Mouse (Mus musculus) neural tube, embryonic 15.5 days (tissue): ENCODE results near the gene Gmds. TPM values are rescaled to one million over a fixed set of nuclear protein-coding genes. Genes with fewer than 3 reads are reported as not detected.
A peak's percentile ranks its signal among the peaks of the same experiment; 100 is the strongest.

Experiments used
- ATAC-seq: fragments of 200-750 bp; cut with Nextera tagmentation; 2 replicates; pipeline ENCODE4 v1.8.0; 2017; ENCODE audit warnings: mild to moderate bottlenecking, moderate TSS enrichment, moderate library complexity; ENCODE audit not compliant: low FRiP score
- H3K27ac ChIP-seq: fragments of 300-500 bp; sonication (generic); replicated peaks from 2 replicates; pipeline ENCODE4 v1.5.1; 2015; ENCODE audit warnings: mild to moderate bottlenecking, inconsistent platforms
- H3K27me3 ChIP-seq: fragments of 300-500 bp; sonication (generic); replicated peaks from 2 replicates; pipeline ENCODE4 v1.6.1; 2015; ENCODE audit warnings: inconsistent platforms
- H3K36me3 ChIP-seq: fragments of 300-500 bp; sonication (generic); 2 replicates; pipeline ENCODE4 v1.6.1; 2015; ENCODE audit warnings: inconsistent platforms
- H3K4me1 ChIP-seq: fragments of 300-500 bp; sonication (generic); 2 replicates; pipeline ENCODE4 v1.6.1; 2015; ENCODE audit warnings: inconsistent platforms
- H3K4me2 ChIP-seq: fragments of 300-500 bp; sonication (generic); 2 replicates; pipeline ENCODE4 v1.6.1; 2015; ENCODE audit warnings: inconsistent platforms, mild to moderate bottlenecking, moderate library complexity
- H3K4me3 ChIP-seq: fragments of 300-500 bp; sonication (generic); replicated peaks from 2 replicates; pipeline ENCODE4 v1.5.1; 2015; ENCODE audit warnings: mild to moderate bottlenecking, inconsistent platforms
- H3K9ac ChIP-seq: fragments of 300-500 bp; sonication (generic); replicated peaks from 2 replicates; pipeline ENCODE4 v1.6.1; 2015; ENCODE audit warnings: mild to moderate bottlenecking, inconsistent platforms
- H3K9me3 ChIP-seq: fragments of 300-500 bp; sonication (generic); replicated peaks from 2 replicates; pipeline ENCODE4 v1.6.1; 2016; ENCODE audit warnings: inconsistent platforms
- whole genome bisulfite sequencing: fragments of 180-500 bp; shearing (Covaris S2); methylation state at CpG from one replicate; pipeline ENCODE4 v1.1.7; 2015; ENCODE audit warnings: mixed read lengths; 5-methylcytosine and 5-hydroxymethylcytosine counted together
- polyA plus RNA-seq: library from polyadenylated mRNA; unstranded; fragments of >200 nt; fragmentation: Nextera tagmentation; extraction: Ambion mirVana; gene quantifications from 2 replicates; pipeline ENCODE4 v1.2.1, GENCODE M21; 2015

Gene Gmds
- polyA plus RNA-seq, 1 experiment from 2014 or later, result 39.3 TPM

DNA sequence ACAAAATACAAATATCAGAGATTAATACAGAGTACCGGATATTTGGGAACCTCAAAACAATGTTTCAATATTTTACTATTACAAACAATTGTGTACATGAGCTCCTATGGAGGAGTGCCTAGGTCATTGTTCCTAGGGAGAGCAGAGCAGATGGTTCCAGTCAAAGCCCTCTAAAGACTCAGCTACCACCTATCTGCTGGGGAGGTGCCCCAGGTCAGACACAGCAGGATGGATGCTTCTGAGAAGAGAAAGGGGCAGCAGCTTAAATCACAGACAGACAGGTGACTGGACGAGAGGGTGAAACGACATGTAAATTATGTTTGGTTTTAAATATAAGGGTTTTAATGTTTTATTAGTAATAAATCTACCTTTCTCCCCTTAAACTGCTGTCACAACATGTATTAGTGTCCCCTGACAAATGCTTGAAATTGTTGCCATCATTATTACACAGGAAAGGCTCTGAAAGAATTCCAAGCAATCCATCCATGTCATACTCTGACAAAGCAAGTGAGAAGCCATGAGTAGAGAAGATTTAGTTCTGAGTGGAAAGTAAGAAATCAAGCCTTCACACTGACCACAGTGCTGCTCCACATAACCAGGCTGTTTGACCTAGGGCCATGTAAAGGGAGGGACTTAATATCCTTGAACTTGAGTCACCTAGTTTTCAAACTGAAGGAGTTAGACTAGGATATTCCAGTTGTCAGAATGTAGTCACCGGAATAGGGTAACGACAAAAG lies 131.2 kb downstream of the Gmds start:
- Histone ChIP-seq H3K4me2 (no peak overlapping the region), H3K4me1 (no peaks in the 10 kb centered on the region), H3K27ac (no peak overlapping the region), H3K9ac (no peak overlapping the region), H3K36me3 (no peaks in the 10 kb centered on the region), H3K27me3 (no peaks in the 10 kb centered on the region), H3K4me3 (no peak overlapping the region), H3K9me3 (no peaks in the 10 kb centered on the region)
- no peak for ATAC-seq
- 62% methylated on average over 5 of the region's 5 CpGs for WGBS

DNA sequence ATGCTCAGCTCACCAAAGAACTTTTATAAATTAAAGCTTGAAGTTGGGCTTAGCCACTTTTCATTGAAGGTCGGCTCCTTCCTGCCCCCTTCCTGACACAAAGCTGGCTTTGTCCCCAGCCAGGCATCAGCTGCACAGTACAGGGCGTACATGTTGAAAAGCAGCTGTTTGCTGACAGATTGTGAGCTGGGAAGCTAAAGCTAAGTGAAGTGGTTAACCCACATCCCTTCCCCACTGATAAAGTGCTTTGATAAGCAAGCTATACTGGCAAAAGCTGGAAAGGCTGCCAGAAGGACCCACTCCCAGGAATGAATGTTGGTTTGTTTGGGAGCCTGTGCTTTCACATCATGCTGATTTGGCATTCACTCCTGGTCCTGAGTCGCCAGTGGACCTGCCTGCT lies 158.6 kb downstream of the Gmds start:
- no peaks in the 10 kb centered on the region for H3K36me3 ChIP-seq
- H3K4me2 ChIP-seq, result no peak overlapping the region
- no peak overlapping the region for H3K27ac ChIP-seq
- H3K4me1 ChIP-seq, result peaks cover 2% of the 10 kb centered on the region; the same call in 1 of the 2 replicates
- H3K9ac ChIP-seq, result no peak overlapping the region
- no peak; the same call in 1 of the 2 replicates for ATAC-seq
- H3K4me3 ChIP-seq, result no peak overlapping the region
- WGBS, result 17% methylated on average over 3 of the region's 3 CpGs
- H3K9me3 ChIP-seq, result no peaks in the 10 kb centered on the region
- no peaks in the 10 kb centered on the region for H3K27me3 ChIP-seq

DNA sequence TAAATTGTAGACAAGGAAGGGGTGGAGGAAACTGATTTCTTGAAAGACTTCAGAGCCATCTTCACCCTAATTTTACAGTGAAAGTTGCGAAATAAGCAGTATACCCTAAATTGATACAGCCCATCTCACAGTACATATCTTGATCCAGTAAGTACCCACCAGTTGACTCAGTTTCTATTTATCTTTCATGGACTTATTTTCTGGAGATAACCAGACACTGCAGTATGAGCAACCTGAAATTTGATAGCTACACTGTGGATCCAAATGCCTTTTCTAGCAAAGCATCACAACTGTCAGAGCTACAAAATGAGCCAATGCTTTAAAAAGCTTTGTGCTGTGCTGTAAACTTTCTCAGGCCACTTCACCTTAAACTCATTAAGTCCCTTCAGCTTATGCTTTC lies 159.9 kb downstream of the Gmds start:
- H3K27me3 ChIP-seq, result no peaks in the 10 kb centered on the region
- no peak overlapping the region for H3K4me2 ChIP-seq
- no peaks in the 10 kb centered on the region for H3K36me3 ChIP-seq
- no peak overlapping the region for H3K27ac ChIP-seq
- H3K4me1 ChIP-seq, result peaks cover 2% of the 10 kb centered on the region; the same call in 1 of the 2 replicates
- 95% methylated on average over 1 of the region's 1 CpGs for WGBS
- no peaks in the 10 kb centered on the region for H3K9me3 ChIP-seq
- H3K4me3 ChIP-seq, result no peak overlapping the region
- ATAC-seq, result no peak
- H3K9ac ChIP-seq, result no peak overlapping the region

GRCm38 (mm10) chr13:32177852-32178453 lies 160.6 kb downstream of the Gmds start:
- 64% methylated on average over 2 of the region's 2 CpGs for WGBS
- Histone ChIP-seq H3K9ac (no peak overlapping the region), H3K27ac (no peak overlapping the region), H3K9me3 (no peaks in the 10 kb centered on the region), H3K4me3 (no peak overlapping the region), H3K36me3 (no peaks in the 10 kb centered on the region), H3K27me3 (no peaks in the 10 kb centered on the region), H3K4me2 (no peak overlapping the region), H3K4me1 (peaks cover 2% of the 10 kb centered on the region; the same call in 1 of the 2 replicates)
- ATAC-seq, result no peak

DNA sequence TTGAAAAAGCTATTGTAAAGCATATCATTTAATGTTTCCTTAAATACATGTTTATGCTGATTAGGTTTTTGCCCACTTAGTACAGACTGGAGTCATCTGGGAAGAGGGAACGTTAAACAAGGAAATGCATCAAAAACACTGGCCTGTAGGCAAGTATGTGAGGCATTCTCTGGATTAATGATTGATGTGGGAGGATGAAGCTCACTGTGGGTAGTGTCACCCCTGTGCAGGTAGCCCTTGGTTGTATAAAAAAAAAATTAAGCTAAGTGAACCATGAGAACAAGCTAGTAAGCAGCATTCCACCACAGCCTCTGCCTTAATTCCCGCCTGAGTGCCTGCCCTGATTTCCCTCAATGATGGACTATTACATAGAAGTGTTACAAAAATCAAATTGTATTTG lies 163.5 kb downstream of the Gmds start:
- Histone ChIP-seq H3K4me3 (no peak overlapping the region), H3K9me3 (no peaks in the 10 kb centered on the region), H3K27ac (no peak overlapping the region), H3K27me3 (no peaks in the 10 kb centered on the region), H3K4me2 (no peak overlapping the region), H3K9ac (no peak overlapping the region), H3K36me3 (no peaks in the 10 kb centered on the region), H3K4me1 (peaks cover 2% of the 10 kb centered on the region; the same call in 1 of the 2 replicates)
- no peak for ATAC-seq
- 87% methylated on average over 2 of the region's 2 CpGs for WGBS

- WGBS, result 5% methylated on average over 5 of the region's 5 CpGs
Measured at GRCm38 (mm10) chr13:32169173-32169572, 169.4 kb downstream of the Gmds start.

DNA sequence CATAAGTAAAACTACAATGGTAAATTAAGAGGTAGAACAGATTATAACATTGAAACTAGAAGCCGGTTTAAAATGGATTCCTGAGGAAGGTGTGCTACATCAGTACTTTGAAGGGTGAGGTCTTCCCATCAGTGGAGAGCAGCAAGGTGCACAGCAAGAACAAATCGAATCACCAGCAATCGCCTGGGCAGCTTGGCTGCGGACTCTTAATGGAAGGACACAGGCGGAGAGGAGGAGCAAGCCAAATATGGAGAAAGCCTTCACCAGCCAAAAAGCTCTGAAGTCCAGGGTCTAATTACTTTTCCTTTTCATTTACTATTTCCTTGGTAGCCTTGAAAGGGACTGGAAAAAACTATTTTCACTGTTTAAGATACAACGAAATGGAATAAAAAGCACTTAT lies 170.7 kb downstream of the Gmds start:
- ATAC-seq, result no peak
- no peaks in the 10 kb centered on the region for H3K9me3 ChIP-seq
- H3K36me3 ChIP-seq, result no peaks in the 10 kb centered on the region
- no peak overlapping the region for H3K4me3 ChIP-seq
- H3K9ac ChIP-seq, result no peak overlapping the region
- H3K4me2 ChIP-seq, result no peak overlapping the region
- H3K27me3 ChIP-seq, result no peaks in the 10 kb centered on the region
- H3K4me1 ChIP-seq, result peaks cover 4% of the 10 kb centered on the region; the same call in 1 of the 2 replicates
- H3K27ac ChIP-seq, result no peak overlapping the region
- WGBS, result 86% methylated on average over 6 of the region's 6 CpGs

More at GRCm38 (mm10) chr13:32169173-32169572, 169.4 kb downstream of the Gmds start:
- H3K4me2 ChIP-seq, result no peak overlapping the region
- no peak overlapping the region for H3K4me3 ChIP-seq
- H3K9ac ChIP-seq, result no peak overlapping the region
- H3K4me1 ChIP-seq, result peaks cover 4% of the 10 kb centered on the region; the same call in 1 of the 2 replicates
- ATAC-seq, result peak; percentile 85
- no peak overlapping the region for H3K27ac ChIP-seq
- H3K36me3 ChIP-seq, result no peaks in the 10 kb centered on the region
- H3K27me3 ChIP-seq, result no peaks in the 10 kb centered on the region
- H3K9me3 ChIP-seq, result no peaks in the 10 kb centered on the region

- WGBS, result 30% methylated on average over 2 of the region's 2 CpGs
- Histone ChIP-seq H3K9me3 (no peaks in the 10 kb centered on the region), H3K4me1 (peaks cover 4% of the 10 kb centered on the region; the same call in 1 of the 2 replicates), H3K27me3 (no peaks in the 10 kb centered on the region), H3K36me3 (no peaks in the 10 kb centered on the region), H3K27ac (no peak overlapping the region), H3K4me2 (no peak overlapping the region), H3K9ac (no peak overlapping the region), H3K4me3 (no peak overlapping the region)
- no peak for ATAC-seq
Measured at GRCm38 (mm10) chr13:32165581-32165980, 173.0 kb downstream of the Gmds start.

DNA sequence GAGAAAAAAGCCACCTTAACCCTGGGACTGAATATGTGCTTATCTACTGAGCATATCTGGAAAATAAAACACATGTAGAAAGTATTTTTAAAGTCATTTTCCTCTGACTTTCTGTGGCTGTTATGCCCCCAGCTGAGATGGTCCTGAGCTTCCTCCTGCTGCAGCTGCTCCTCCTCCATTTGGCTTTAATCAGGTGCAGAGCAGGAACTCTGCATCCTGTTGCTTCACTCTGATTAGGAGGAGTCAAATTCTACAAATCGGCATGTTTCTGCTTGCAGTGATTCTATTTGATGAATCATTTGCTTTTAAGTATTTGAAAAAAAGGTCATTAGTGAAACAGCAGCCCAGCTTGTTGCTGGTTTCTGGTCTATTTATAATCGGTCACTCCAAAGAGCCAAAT lies 177.0 kb downstream of the Gmds start:
- no peaks in the 10 kb centered on the region for H3K4me1 ChIP-seq
- 59% methylated on average over 2 of the region's 2 CpGs for WGBS
- H3K4me3 ChIP-seq, result no peak overlapping the region
- no peak overlapping the region for H3K9ac ChIP-seq
- no peaks in the 10 kb centered on the region for H3K27me3 ChIP-seq
- ATAC-seq, result no peak
- no peaks in the 10 kb centered on the region for H3K9me3 ChIP-seq
- H3K36me3 ChIP-seq, result no peaks in the 10 kb centered on the region
- no peak overlapping the region for H3K27ac ChIP-seq
- no peak overlapping the region for H3K4me2 ChIP-seq

GRCm38 (mm10) chr13:32158240-32158639 lies 180.3 kb downstream of the Gmds start:
- Histone ChIP-seq H3K9me3 (no peaks in the 10 kb centered on the region), H3K4me3 (no peak overlapping the region), H3K4me2 (no peak overlapping the region), H3K9ac (no peak overlapping the region), H3K27ac (no peak overlapping the region), H3K36me3 (no peaks in the 10 kb centered on the region), H3K4me1 (no peaks in the 10 kb centered on the region), H3K27me3 (no peaks in the 10 kb centered on the region)
- WGBS, result 51% methylated on average over 2 of the region's 2 CpGs
- ATAC-seq, result no peak

DNA sequence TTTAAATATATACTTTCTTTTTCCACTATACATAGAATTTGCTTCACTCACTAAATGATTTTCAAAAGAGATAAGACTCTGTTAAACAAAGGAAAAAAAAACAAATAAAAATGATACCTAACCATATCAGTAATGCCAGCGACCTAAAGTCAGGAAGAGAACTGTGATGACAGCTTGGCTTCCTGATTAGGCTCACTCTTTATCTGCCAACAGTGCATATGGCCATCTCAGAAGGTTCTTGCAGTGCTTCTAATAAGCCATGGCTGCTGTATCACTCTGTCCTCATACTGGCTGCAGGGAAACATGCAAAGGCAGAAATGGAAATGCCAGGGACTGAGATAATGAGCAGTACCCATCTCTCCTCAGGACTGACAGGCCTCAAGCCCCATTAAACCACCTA lies 192.6 kb downstream of the Gmds start:
- H3K9me3 ChIP-seq, result no peaks in the 10 kb centered on the region
- no peaks in the 10 kb centered on the region for H3K4me1 ChIP-seq
- ATAC-seq, result no peak
- H3K4me3 ChIP-seq, result no peak overlapping the region
- no peaks in the 10 kb centered on the region for H3K36me3 ChIP-seq
- no peak overlapping the region for H3K4me2 ChIP-seq
- H3K27me3 ChIP-seq, result no peaks in the 10 kb centered on the region
- no peak overlapping the region for H3K9ac ChIP-seq
- WGBS, result 72% methylated on average over 1 of the region's 1 CpGs
- no peak overlapping the region for H3K27ac ChIP-seq

GRCm38 (mm10) chr13:32145179-32145578 lies 193.4 kb downstream of the Gmds start:
- ATAC-seq, result no peak
- 69% methylated on average over 2 of the region's 2 CpGs for WGBS
- no peak overlapping the region for H3K4me3 ChIP-seq

More at GRCm38 (mm10) chr13:32145179-32145578, 193.4 kb downstream of the Gmds start:
- Histone ChIP-seq H3K9me3 (no peaks in the 10 kb centered on the region), H3K4me1 (no peaks in the 10 kb centered on the region), H3K9ac (no peak overlapping the region), H3K36me3 (no peaks in the 10 kb centered on the region), H3K27me3 (no peaks in the 10 kb centered on the region), H3K4me2 (no peak overlapping the region), H3K27ac (no peak overlapping the region)
